Mouse (Mus musculus): Measurements from ENCODE around the gene Dpm3.

The Dpm3 gene

GRCm38 (mm10) chr3:89231772-89232275, 27.3 kb upstream of the Dpm3 start:
- in situ Hi-C loops (cut with MboI, MseI) = no loop called here

- in situ Hi-C loops (cut with MboI, MseI) = no loop called here
These were observed 26.5 kb upstream of the Dpm3 start for GRCm38 (mm10) chr3:89232614-89233013.

GRCm38 (mm10) chr3:89233562-89234110, 25.5 kb upstream of the Dpm3 start:
- in situ Hi-C loops (cut with MboI, MseI) = no loop called here

- in situ Hi-C loops (cut with MboI, MseI) = no loop called here
These were observed 22.6 kb upstream of the Dpm3 start for GRCm38 (mm10) chr3:89236516-89236915.

DNA sequence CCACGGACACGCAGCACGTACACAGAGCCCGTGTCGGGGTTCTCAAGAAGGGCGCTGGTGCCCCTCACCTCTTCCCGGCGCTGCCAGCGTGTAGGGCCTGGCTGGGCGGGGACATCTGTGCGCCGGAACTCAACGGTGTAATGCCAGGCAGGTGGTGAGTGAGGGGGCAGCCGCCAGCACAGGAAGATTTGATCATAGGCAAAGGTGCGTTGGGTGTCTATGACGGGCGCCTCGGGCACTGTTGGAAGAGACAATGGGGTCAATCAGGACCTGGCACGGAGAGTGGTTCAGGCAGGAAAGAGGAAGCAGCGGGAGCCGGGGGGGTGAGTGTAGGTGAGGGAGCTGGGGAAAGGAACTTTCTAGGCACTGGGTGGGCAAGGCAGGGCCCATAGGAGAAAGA, 21.5 kb upstream of the Dpm3 start:
- in situ Hi-C loops (cut with MboI, MseI) = no loop called here

- in situ Hi-C loops (cut with MboI, MseI) = no loop called here
These were observed 20.7 kb upstream of the Dpm3 start for GRCm38 (mm10) chr3:89238494-89238893.

GRCm38 (mm10) chr3:89242331-89242895, 16.7 kb upstream of the Dpm3 start:
- in situ Hi-C loops (cut with MboI, MseI) = no loop called here

- in situ Hi-C loops (cut with MboI, MseI) = no loop called here
These were observed 15.5 kb upstream of the Dpm3 start for GRCm38 (mm10) chr3:89243609-89244008.

- in situ Hi-C loops (cut with MboI, MseI) = no loop called here
These were observed 14.8 kb upstream of the Dpm3 start for GRCm38 (mm10) chr3:89244158-89244981.

DNA sequence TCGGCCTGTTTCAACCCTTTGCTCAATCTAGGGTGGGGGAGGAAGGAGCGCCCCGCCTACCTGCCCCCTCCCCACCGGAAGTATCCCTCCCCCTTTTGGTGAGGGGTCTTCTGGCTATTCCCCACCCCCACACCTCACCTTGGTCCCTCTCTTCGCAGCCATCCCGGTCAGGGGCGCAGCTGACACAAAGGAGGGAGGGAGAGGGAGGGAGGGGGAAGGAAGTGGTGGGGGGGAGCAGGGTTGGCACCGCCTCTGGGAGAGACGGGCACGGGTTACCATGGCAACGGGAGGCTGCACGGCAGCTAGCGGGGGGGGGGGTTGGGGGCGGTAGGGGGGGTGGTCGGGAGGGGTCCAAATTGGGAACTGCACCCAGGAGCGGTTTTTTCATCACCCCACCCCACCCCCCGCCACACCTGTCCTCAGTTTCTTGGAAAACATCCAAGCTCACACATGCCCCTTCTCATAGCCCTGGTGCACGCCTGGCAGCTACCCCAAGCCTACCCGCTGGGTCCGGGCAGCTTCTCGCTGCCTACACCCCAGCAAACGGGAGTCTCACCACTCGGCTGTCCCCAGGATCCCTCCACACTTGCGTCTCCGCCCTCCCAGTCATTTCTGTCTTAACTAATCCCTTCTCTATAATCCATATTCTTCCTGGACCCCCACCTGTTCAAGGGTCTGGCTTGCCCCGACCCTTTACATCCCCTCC, 14.0 kb upstream of the Dpm3 start:
- in situ Hi-C loops (cut with MboI, MseI) = loop anchor here (5.0 kb wide), 1 partner anchor 37 kb away; the partner anchor contains the start of gene Efna1

DNA sequence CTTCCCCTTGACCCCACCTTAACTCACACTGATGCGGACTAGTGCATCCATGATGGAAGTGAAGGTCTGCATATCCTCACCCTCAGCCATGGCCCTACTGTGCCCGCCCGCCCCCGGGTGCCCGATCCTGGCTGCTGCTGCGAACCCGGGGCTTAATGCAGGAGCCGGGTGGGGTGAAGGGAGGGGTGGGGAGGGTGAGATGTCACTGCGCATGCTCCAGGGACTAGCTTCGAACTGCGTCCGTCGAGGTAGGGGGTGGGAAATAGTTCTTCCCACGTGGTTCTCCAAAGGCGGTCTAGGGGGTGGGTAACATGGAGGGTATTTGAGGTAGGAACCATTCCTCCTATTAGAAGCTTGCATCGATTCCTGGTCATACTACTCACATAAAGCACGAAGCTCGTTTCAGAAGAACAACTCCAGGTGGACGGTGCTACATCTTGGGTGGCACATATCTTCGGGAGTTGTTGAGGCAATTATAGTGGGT, 13.4 kb upstream of the Dpm3 start, which contains the start of gene Krtcap2:
TSS of gene Krtcap2 (plus strand) at position 279 of the 484 bp plus-strand sequence.
- in situ Hi-C loops (cut with MboI, MseI) = loop anchor here (5.0 kb wide), 1 partner anchor 37 kb away; the partner anchor contains the start of gene Efna1

- in situ Hi-C loops (cut with MboI, MseI) = loop anchor here (5.0 kb wide), 1 partner anchor 36 kb away; the partner anchor contains the start of gene Efna1
These were observed 12.7 kb upstream of the Dpm3 start, which contains the start of gene Trim46 for GRCm38 (mm10) chr3:89246261-89247100. Gene Trim46 (minus strand): TSS chr3:89246309.

DNA sequence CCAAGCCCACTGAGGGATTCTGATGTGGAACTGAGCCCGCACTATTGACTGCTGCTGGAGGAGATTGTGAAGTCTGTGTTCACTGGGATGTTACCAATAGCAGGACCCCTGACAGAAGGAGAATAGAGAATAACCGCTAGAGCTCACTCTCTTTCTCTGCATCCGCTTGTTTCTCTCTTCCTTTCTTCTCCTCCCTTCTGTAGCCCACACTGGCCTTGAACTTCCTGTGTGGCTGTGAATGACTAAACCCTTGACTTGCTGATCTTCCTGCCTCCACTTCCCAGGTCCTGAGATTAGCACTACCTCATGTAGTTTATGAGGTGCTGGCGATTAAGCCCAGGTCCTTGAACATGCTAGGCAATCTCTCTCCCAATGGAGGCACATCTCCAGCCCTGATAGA, 11.7 kb upstream of the Dpm3 start:
- in situ Hi-C loops (cut with MboI, MseI) = loop anchor here (5.0 kb wide), 1 partner anchor 35 kb away; the partner anchor contains the start of gene Efna1

DNA sequence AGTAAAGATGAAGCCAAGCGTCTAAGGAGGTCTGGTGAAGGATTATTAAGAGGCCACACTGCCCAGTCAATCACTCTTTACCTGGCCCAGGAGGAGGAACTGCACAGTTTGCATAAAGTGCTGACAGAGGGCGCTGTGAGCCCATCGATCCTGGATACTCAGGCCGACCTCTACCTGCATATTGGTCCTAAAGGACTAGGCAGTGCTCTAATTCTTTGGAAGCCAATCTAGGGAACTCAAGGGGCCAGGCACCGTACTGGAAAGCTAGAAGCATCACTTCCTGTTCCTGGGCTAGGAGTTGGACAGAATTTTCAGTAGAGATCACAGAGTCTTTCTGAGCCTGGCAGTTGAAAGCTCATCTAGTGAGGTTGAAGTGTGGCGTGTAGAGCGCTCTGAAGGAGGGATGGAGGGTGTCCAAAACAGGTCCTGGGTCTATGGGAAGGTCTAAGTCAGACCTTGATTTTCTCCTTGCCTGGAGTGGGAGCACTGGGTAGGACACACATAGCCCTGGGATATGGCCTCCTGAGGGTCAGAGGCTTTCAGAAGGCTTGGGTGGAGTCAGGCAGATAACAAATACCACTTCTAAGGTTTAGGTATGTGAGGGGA, 8.6 kb upstream of the Dpm3 start:
- in situ Hi-C loops (cut with MboI, MseI) = no loop called here

DNA sequence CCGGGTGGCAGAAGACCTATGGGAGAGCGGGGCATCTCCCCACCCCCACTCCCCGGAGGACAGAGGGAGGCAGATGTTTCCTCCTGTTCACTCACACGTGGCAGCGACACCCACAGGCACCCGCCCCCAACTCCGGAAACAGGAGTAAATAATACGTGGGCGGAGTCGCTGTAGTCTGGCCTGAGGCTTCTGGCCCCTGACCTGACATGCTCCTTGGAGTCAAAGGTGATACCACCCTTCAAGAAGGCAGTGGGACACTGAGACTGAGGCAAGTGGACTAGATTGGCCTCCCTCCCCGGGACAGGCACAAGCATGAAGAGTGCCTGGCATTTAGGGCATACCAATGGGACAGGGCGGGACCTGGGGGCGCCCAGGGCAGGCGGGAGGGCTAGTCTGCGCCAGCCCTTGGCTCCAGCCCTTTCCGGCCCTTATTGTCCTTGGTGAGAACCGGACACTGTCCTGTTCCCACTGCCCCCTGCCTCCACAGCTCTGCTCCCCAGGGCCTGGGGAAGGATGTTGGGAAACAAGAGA, 7.7 kb upstream of the Dpm3 start:
- in situ Hi-C loops (cut with MboI, MseI) = no loop called here

DNA sequence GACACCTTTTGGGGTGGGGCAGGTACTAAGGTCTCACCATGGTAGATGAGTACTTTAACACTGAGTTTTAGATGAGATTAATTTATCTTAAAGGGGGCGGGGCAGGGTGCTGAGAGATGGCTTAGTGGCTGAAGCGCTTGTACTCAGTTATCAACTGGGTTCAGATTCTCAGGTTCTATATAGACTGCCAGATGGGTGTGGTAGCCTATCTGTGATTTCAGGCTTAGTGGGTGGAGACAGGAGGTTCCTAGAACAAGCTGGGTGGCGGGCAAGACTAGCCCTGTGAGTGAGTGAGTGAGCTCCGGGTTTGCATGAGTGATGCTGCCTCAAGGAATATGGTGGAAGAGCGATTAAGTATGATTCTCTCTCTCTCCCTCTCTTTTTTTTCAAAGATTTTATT, 4.2 kb upstream of the Dpm3 start:
- in situ Hi-C loops (cut with MboI, MseI) = no loop called here

- in situ Hi-C loops (cut with MboI, MseI) = no loop called here
These were observed 3.0 kb upstream of the Dpm3 start for GRCm38 (mm10) chr3:89256177-89256576.

- in situ Hi-C loops (cut with MboI, MseI) = no loop called here
These were observed 1.1 kb downstream of the Dpm3 start for GRCm38 (mm10) chr3:89260211-89260610.

GRCm38 (mm10) chr3:89262417-89262816, 3.3 kb downstream of the Dpm3 start:
- in situ Hi-C loops (cut with MboI, MseI) = no loop called here

DNA sequence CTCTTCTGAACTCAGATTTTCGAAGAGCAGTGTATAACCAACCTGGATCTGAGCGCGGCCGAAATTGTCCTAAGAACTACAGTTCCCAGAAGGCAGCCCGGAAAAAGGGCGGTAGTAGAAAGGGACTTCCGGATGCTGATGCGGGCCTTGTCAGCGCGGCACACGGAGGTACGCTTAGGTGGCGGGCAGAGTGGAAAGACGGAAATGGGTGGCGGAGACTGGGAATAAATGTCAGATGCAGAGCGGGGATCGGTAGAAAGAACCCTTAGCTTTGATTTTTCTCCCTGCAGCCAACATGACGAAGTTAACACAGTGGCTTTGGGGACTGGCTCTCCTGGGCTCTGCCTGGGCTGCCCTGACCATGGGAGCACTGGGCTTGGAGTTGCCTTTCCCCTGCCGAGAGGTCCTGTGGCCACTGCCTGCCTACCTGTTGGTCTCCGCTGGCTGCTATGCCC, 7.3 kb downstream of the Dpm3 start:
- in situ Hi-C loops (cut with MboI, MseI) = no loop called here
